Mouse (Mus musculus) G1E (cell line): Measurements from ENCODE around the gene Rgs10. TPM values are rescaled to one million over a fixed set of nuclear protein-coding genes. Genes with fewer than 3 reads are reported as not detected.

Experiments
- ATAC-seq: 2 replicates; pipeline ENCODE4 v1.8.0; 2016; ENCODE audit warnings: mild to moderate bottlenecking; ENCODE audit not compliant: insufficient number of reproducible peaks, poor library complexity, low FRiP score, severe bottlenecking; ENCODE audit errors: extremely low read depth
- DNase-seq: peaks from one replicate; pipeline ENCODE4 v3.0.0; 2012; ENCODE audit warnings: low spot score
- H3K27me3 ChIP-seq: 2 replicates; pipeline ENCODE4 v1.6.1; 2012; ENCODE audit warnings: mild to moderate bottlenecking, low read length, inconsistent platforms; ENCODE audit not compliant: insufficient read depth
- H3K36me3 ChIP-seq: replicated peaks from 2 replicates; pipeline ENCODE3; 2012; ENCODE audit warnings: mild to moderate bottlenecking, inconsistent platforms
- H3K4me1 ChIP-seq: 2 replicates; pipeline ENCODE4 v1.6.1; 2012; ENCODE audit warnings: low read depth, low read length, inconsistent platforms, mixed read lengths; ENCODE audit not compliant: insufficient read depth
- H3K4me3 ChIP-seq: 2 replicates; pipeline ENCODE4 v1.5.1; 2012; ENCODE audit warnings: low read depth, mild to moderate bottlenecking, inconsistent platforms, low read length, moderate library complexity, mixed read lengths
- H3K9me3 ChIP-seq: replicated peaks from 2 replicates; pipeline ENCODE4 v1.6.1; 2012; ENCODE audit warnings: inconsistent platforms
- CTCF ChIP-seq: IDR thresholded peaks from 2 replicates; pipeline ENCODE4 v1.5.1; 2012; ENCODE audit warnings: low read depth, low read length, inconsistent platforms, mixed read lengths
- polyA plus RNA-seq: library from polyadenylated mRNA; stranded (reverse); fragments of >175 nt; gene quantifications from 2 replicates; pipeline ENCODE4 v1.2.3, GENCODE M21; 2012
- total RNA-seq, 2 experiments: library from RNA; stranded (forward) in 1 of 2; stranded (reverse) in 1 of 2; fragments of 200-1000 nt in 1 of 2; fragments of >200 nt in 1 of 2; fragmentation: Nextera tagmentation in 1 of 2; gene quantifications; 2 replicates each; pipeline ENCODE4 v1.2.3; 2014 to 2017

Gene Rgs10
- total and polyA plus RNA-seq, 3 experiments: 121 to 172 (median 133) TPM

DNA sequence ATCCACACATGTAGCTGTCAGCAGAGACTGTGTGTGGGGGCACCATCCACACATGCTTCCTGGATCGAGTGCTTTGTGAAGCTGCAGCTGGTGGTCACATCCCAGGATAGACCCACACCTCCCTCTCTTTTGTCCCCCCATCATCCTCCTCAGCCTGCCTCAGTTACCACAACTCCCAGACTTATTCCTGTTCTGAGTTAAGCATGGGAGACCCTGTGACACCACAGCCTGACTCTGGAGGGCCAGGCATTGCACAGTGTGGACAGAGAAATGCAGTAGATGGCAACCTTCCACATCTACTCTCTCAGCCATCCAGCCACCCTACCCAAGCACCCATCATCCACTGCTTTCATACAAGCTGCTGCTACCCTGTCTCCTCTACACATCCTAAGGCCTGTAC is 93.6 kb downstream of the Rgs10 start:
- no peak for ATAC-seq
- no peak for DNase-seq
- peaks cover 32% of the 10 kb centered on the region for H3K4me1 ChIP-seq
- H3K27me3 ChIP-seq: peaks cover 10% of the 10 kb centered on the region; the same call in 1 of the 2 replicates
- H3K9me3 ChIP-seq: no peaks in the 10 kb centered on the region
- no peaks in the 10 kb centered on the region for H3K36me3 ChIP-seq
- H3K4me3 ChIP-seq: no peak overlapping the region
- no peak for TF ChIP-seq CTCF

Other genes starting within 250 kb of the Rgs10 start
- gene Cox6a2, start 212.4 kb downstream of the Rgs10 start, total RNA-seq (2014; fragmentation: Nextera tagmentation): not detected in 2 replicates
- 0.27 TPM in 1 of 2 replicates, not detected in the other for gene Cox6a2, start 212.4 kb downstream of the Rgs10 start, total RNA-seq (2017)
- gene Cox6a2, start 212.4 kb downstream of the Rgs10 start, polyA plus RNA-seq: 0.13 and 0.21 TPM in 2 replicates
- 10.2 and 12.0 TPM in 2 replicates for gene Armc5, start 181.4 kb downstream of the Rgs10 start, total RNA-seq (2014; fragmentation: Nextera tagmentation)
- 5.6 and 7.6 TPM in 2 replicates for gene Armc5, start 181.4 kb downstream of the Rgs10 start, total RNA-seq (2017)
- 22.8 and 23.8 TPM in 2 replicates for gene Armc5, start 181.4 kb downstream of the Rgs10 start, polyA plus RNA-seq
- gene 9130023H24Rik, start 180.7 kb downstream of the Rgs10 start, total RNA-seq (2014; fragmentation: Nextera tagmentation): 3.8 and 5.5 TPM in 2 replicates
- gene 9130023H24Rik, start 180.7 kb downstream of the Rgs10 start, total RNA-seq (2017): 5.5 and 6.1 TPM in 2 replicates
- 0.72 and 0.73 TPM in 2 replicates for gene 9130023H24Rik, start 180.7 kb downstream of the Rgs10 start, polyA plus RNA-seq
- gene Tgfb1i1, start 171.9 kb downstream of the Rgs10 start, total RNA-seq (2014; fragmentation: Nextera tagmentation): 0.34 TPM in 1 of 2 replicates, not detected in the other
- gene Tgfb1i1, start 171.9 kb downstream of the Rgs10 start, total RNA-seq (2017): 0.11 TPM in 1 of 2 replicates, not detected in the other
- 0.05 TPM in 1 of 2 replicates, not detected in the other for gene Tgfb1i1, start 171.9 kb downstream of the Rgs10 start, polyA plus RNA-seq
- not detected in 2 replicates for gene Slc5a2, start 153.1 kb downstream of the Rgs10 start, total RNA-seq (2014; fragmentation: Nextera tagmentation)
- gene Slc5a2, start 153.1 kb downstream of the Rgs10 start, total RNA-seq (2017): 0.55 TPM in 1 of 2 replicates, not detected in the other
- 0.05 TPM in 1 of 2 replicates, not detected in the other for gene Slc5a2, start 153.1 kb downstream of the Rgs10 start, polyA plus RNA-seq
- 89.4 and 93.4 TPM in 2 replicates for gene BC017158, start 120.6 kb downstream of the Rgs10 start, total RNA-seq (2014; fragmentation: Nextera tagmentation)
- 26.8 and 35.3 TPM in 2 replicates for gene BC017158, start 120.6 kb downstream of the Rgs10 start, total RNA-seq (2017)
- gene BC017158, start 120.6 kb downstream of the Rgs10 start, polyA plus RNA-seq: 31.7 and 33.5 TPM in 2 replicates
- gene Tial1, start 43.0 kb upstream of the Rgs10 start, total RNA-seq (2014; fragmentation: Nextera tagmentation): 139 and 151 TPM in 2 replicates
- gene Tial1, start 43.0 kb upstream of the Rgs10 start, total RNA-seq (2017): 48.2 and 59.7 TPM in 2 replicates
- gene Tial1, start 43.0 kb upstream of the Rgs10 start, polyA plus RNA-seq: 51.5 and 70.7 TPM in 2 replicates
- 17.7 and 20.9 TPM in 2 replicates for gene Bag3, start 104.9 kb upstream of the Rgs10 start, total RNA-seq (2014; fragmentation: Nextera tagmentation)
- gene Bag3, start 104.9 kb upstream of the Rgs10 start, total RNA-seq (2017): 5.7 and 9.1 TPM in 2 replicates
- 107 and 121 TPM in 2 replicates for gene Bag3, start 104.9 kb upstream of the Rgs10 start, polyA plus RNA-seq
- 40.6 and 44.0 TPM in 2 replicates for gene Inpp5f, start 192.6 kb upstream of the Rgs10 start, total RNA-seq (2014; fragmentation: Nextera tagmentation)
- gene Inpp5f, start 192.6 kb upstream of the Rgs10 start, total RNA-seq (2017): 21.4 and 23.8 TPM in 2 replicates
- 5.6 and 7.6 TPM in 2 replicates for gene Inpp5f, start 192.6 kb upstream of the Rgs10 start, polyA plus RNA-seq